In genomic region chr11:94521219-94521843, GRCm38 (mm10) we compare ENCODE assay signal across 7 mouse cellular contexts. TPM values are rescaled to one million over a fixed set of nuclear protein-coding genes. Genes with fewer than 3 reads are reported as not detected.
DNase-seq lines count a peak whose midpoint lies in the region; ATAC-seq lines count a peak whose summit lies in the region.

Gene Mycbpap, minus strand, starts transcription at chr11:94521742.

- peak within 1 kb of the TSS; percentile 74 for H3K4me2 ChIP-seq in intestine, embryonic 14.5 days (ENCODE audit: low read length)

- peaks cover 4% of the 10 kb centered on the region; the same call in 1 of the 2 replicates for H3K4me1 ChIP-seq in intestine, embryonic 14.5 days (replicated peaks; ENCODE audit: control insufficient read depth, insufficient read depth, low read length)
- peaks cover 33% of the 10 kb centered on the region for H3K4me1 ChIP-seq in limb, embryonic 10.5 days

- no peaks in the 10 kb centered on the region for H3K27me3 ChIP-seq in intestine, embryonic 14.5 days (replicated peaks; ENCODE audit: control insufficient read depth, insufficient read depth, low read length)
- 0 out of 2 replicates have a peak, but pooled peaks cover 3% of the 10 kb centered on the region for H3K27me3 ChIP-seq in limb, embryonic 10.5 days (ENCODE audit: low read depth, poor library complexity, severe bottlenecking)

- peak within 1 kb of the TSS; percentile 55 for H3K4me3 ChIP-seq in intestine, embryonic 14.5 days (ENCODE audit: low read depth, low read length)
- peak within 1 kb of the TSS; percentile 70 for H3K4me3 ChIP-seq in limb, embryonic 10.5 days

- peak within 1 kb of the TSS; percentile 51 for H3K9ac ChIP-seq in intestine, embryonic 14.5 days (ENCODE audit: low read length)

- H3K27ac ChIP-seq in intestine, embryonic 14.5 days (ENCODE audit: low read depth): no peak within 1 kb of the TSS
- peak within 1 kb of the TSS; percentile 88 for H3K27ac ChIP-seq in limb, embryonic 10.5 days

- no peaks in the 10 kb centered on the region for H3K9me3 ChIP-seq in intestine, embryonic 14.5 days (ENCODE audit: control insufficient read depth, low read length)
- no peaks in the 10 kb centered on the region for H3K9me3 ChIP-seq in limb, embryonic 10.5 days (replicated peaks)

- peak; percentile 83 for DNase-seq in adrenal gland, adult 2 months
- DNase-seq in cerebellum, adult 9-10 months: peak; percentile 78
- peak; percentile 45 to 48 for DNase-seq in frontal cortex, postnatal 25 days (ENCODE audit: low spot score in 2 of 2)
- peak; percentile 88 for DNase-seq in intestine, embryonic 14.5 days (ENCODE audit: low spot score)
- peak; percentile 80 for DNase-seq in limb, embryonic 10.5 days (ENCODE audit: low spot score)
- peak; percentile 86 for DNase-seq in mesoderm, embryonic 11.5 days (ENCODE audit: low read depth, low spot score)
- DNase-seq in right cerebral cortex, postnatal 36 days (ENCODE audit: low spot score in 2 of 2): peak; percentile 28 to 52

- ATAC-seq in intestine, embryonic 14.5 days (replicated peaks; ENCODE audit: low FRiP score, low TSS enrichment, low read depth): peak; percentile 77

- under 1% methylated on average over 42 of the region's 42 CpGs for WGBS in intestine, embryonic 14.5 days
- WGBS in limb, embryonic 10.5 days: under 1% methylated on average over 42 of the region's 42 CpGs

- H3K36me3 ChIP-seq in intestine, embryonic 14.5 days (ENCODE audit: control insufficient read depth, insufficient read depth, low read length): no peaks in the 10 kb centered on the region
- H3K36me3 ChIP-seq in limb, embryonic 10.5 days: no peaks in the 10 kb centered on the region

RNA-seq across cellular contexts. Expression of gene Mycbpap, which starts in this region (rescaled TPM):
- total RNA-seq in adrenal gland, adult 2 months (2021): 1 to 10 TPM; 3.8 to 6.7 TPM
- 0.49 and 0.84 TPM in 2 replicates for polyA plus RNA-seq in adrenal gland, adult 2 months (2012; rRNA removed)
- 1.8 and 2.5 TPM in 2 replicates for polyA plus RNA-seq in intestine, embryonic 14.5 days (2014; fragmentation: Nextera tagmentation; extraction: Ambion mirVana)
- 2.7 and 5.0 TPM in 2 replicates for polyA plus RNA-seq in limb, embryonic 10.5 days (2016; fragmentation: Nextera tagmentation; extraction: Ambion mirVana)
